Mouse (Mus musculus) midbrain, postnatal 0 days (tissue): ENCODE measurements around the gene Pagr1b. TPM values are rescaled to one million over a fixed set of nuclear protein-coding genes. Genes with fewer than 3 reads are reported as not detected.

ENCODE experiments used
- ATAC-seq: fragments of 200-750 bp; cut with Nextera tagmentation; 2 replicates; pipeline ENCODE4 v1.8.0; 2017; ENCODE audit warnings: moderate number of reproducible peaks, mild to moderate bottlenecking, moderate TSS enrichment, moderate library complexity; ENCODE audit not compliant: low FRiP score
- DNase-seq: peaks from one replicate; pipeline ENCODE4 v3.0.0-alpha.2; 2015; ENCODE audit warnings: low spot score
- H3K27ac ChIP-seq: fragments of 300-500 bp; sonication (generic); 2 replicates; pipeline ENCODE4 v1.5.1; 2014; ENCODE audit warnings: low read depth, mild to moderate bottlenecking, low read length, mixed read lengths
- H3K27me3 ChIP-seq: fragments of 300-500 bp; sonication (generic); 2 replicates; pipeline ENCODE4 v1.6.1; 2014; ENCODE audit warnings: low read length, control low read depth, mixed read lengths; ENCODE audit not compliant: insufficient read depth
- H3K36me3 ChIP-seq: fragments of 300-500 bp; sonication (generic); 2 replicates; pipeline ENCODE4 v1.6.1; 2014; ENCODE audit warnings: low read length, control low read depth, mixed read lengths; ENCODE audit not compliant: insufficient read depth
- H3K4me1 ChIP-seq: fragments of 300-500 bp; sonication (generic); 2 replicates; pipeline ENCODE4 v1.6.1; 2014; ENCODE audit warnings: mild to moderate bottlenecking, control low read depth, antibody characterized with exemption, low read length, mixed read lengths; ENCODE audit not compliant: insufficient read depth
- H3K4me2 ChIP-seq: fragments of 300-500 bp; sonication (generic); 2 replicates; pipeline ENCODE4 v1.6.1; 2014; ENCODE audit warnings: low read depth, mild to moderate bottlenecking, low read length, mixed read lengths; ENCODE audit not compliant: poor library complexity, severe bottlenecking
- H3K4me3 ChIP-seq: fragments of 300-500 bp; sonication (generic); 2 replicates; pipeline ENCODE4 v1.5.1; 2014; ENCODE audit warnings: low read depth, mild to moderate bottlenecking, low read length, moderate library complexity
- H3K9ac ChIP-seq: fragments of 300-500 bp; sonication (generic); replicated peaks from 2 replicates; pipeline ENCODE4 v1.6.1; 2014; ENCODE audit warnings: mild to moderate bottlenecking, low read length, moderate library complexity, mixed read lengths; ENCODE audit not compliant: poor library complexity, severe bottlenecking
- H3K9me3 ChIP-seq: fragments of 300-500 bp; sonication (generic); 2 replicates; pipeline ENCODE4 v1.6.1; 2016; ENCODE audit warnings: low read length, control low read depth
- CTCF ChIP-seq: IDR thresholded peaks from 2 replicates; pipeline ENCODE4 v1.5.1; 2016; ENCODE audit warnings: antibody characterized with exemption, mild to moderate bottlenecking
- WGBS: fragments of 180-500 bp; shearing (Covaris S2); extraction: QIAGEN DNeasy Blood & Tissue Kit; methylation state at CpG from one replicate; pipeline ENCODE4 v1.1.7; 2014; 5-methylcytosine and 5-hydroxymethylcytosine counted together
- polyA plus RNA-seq: library from polyadenylated mRNA; unstranded; fragments of >200 nt; fragmentation: Nextera tagmentation; extraction: Ambion mirVana; gene quantifications from 2 replicates; pipeline ENCODE4 v1.2.1, GENCODE M21; 2015
- total RNA-seq: library from RNA; depleted of rRNA; stranded (reverse); fragments of >200 nt; gene quantifications from 2 replicates; pipeline ENCODE4 v1.2.3, GENCODE M21; 2014

The Pagr1b gene
- total and polyA plus RNA-seq, 2 experiments from 2014 or later: 2.4 TPM; not detected in 1

DNA sequence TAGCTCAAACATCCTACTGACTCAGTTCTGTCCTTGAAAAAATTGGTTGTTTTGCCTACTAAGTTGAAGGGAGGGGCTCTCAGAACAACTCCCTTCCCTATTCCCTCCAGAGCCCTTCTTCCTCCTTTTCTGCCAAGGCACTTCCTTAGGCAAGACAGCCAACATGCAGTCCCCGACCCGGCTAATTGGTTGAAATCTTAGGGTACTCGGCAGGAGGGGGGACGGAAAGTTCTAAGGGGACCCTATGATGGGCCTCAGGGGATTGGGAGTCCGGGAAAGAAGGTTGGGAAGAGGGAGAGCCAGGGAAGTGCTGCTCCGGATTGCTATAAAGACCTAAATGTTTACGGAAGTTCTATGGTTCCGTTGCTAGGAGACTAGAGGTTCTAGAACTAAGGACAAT is 40.8 kb downstream of the Pagr1b start:
- H3K27me3 ChIP-seq: no peaks in the 10 kb centered on the region
- no peaks in the 10 kb centered on the region for H3K9me3 ChIP-seq
- H3K9ac ChIP-seq: no peak overlapping the region; the same call in 1 of the 2 replicates
- peaks cover 33% of the 10 kb centered on the region for H3K36me3 ChIP-seq
- ATAC-seq (no peak), DNase-seq (no peak)
- peak overlapping the region; percentile 100 for H3K4me3 ChIP-seq
- TF ChIP-seq CTCF: no peak
- H3K4me1 ChIP-seq: peaks cover 6% of the 10 kb centered on the region; the same call in 1 of the 2 replicates
- H3K27ac ChIP-seq: peak overlapping the region; percentile 93; the same call in 1 of the 2 replicates
- 10% methylated on average over 8 of the region's 8 CpGs for WGBS
- peak overlapping the region; percentile 90 for H3K4me2 ChIP-seq

DNA sequence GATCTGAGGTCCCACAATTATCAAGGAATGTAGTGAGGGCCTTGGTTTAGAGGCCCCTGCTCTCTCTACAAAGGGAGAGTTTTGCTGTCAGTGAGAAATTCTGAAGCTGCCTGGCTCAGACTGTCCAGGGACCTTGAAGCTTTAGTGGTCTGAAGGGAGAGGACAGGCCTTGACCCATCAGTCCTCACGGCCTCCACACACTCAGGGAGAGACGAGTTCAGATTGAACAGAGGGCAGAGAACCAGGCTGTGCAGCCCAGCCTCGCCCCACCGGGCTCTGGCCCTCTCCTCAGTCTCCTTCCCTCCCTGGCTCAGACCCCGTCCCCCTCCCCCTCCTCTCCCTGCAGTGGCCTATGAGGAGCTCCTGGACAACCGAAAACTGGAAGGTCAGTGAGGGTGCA is 48.9 kb downstream of the Pagr1b start:
- 63% methylated on average over 6 of the region's 6 CpGs for WGBS
- DNase-seq: no peak
- peaks cover 63% of the 10 kb centered on the region for H3K36me3 ChIP-seq

DNA sequence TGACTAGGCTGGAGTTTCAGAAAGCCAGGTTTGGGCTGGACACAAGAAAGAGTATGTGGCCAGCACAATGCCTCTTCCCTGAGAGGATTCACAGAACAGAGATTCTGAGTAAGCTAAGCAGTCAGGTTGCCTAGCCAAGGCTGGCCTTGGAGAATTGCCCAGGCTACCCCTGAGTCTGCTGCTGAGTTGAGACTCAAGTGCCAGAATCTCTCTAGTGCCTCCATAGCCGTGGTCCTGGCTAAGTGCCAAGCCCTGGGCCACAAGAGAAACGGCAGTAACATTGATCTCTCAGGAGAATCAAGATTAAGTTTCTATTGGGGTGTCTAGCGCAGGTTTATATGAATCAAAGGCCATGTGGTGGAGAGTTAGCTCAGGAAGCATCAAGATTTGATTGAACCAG is 50.7 kb downstream of the Pagr1b start:
- ATAC-seq: no peak
- Histone ChIP-seq H3K27ac (no peak overlapping the region), H3K36me3 (peaks cover 68% of the 10 kb centered on the region)

More for the DNA sequence above, 48.9 kb downstream of the Pagr1b start:
- no peaks in the 10 kb centered on the region for H3K4me1 ChIP-seq
- TF ChIP-seq CTCF: no peak
- H3K27me3 ChIP-seq: no peaks in the 10 kb centered on the region
- no peak overlapping the region for H3K27ac ChIP-seq
- no peak for ATAC-seq
- no peak overlapping the region for H3K9ac ChIP-seq
- H3K4me3 ChIP-seq: no peak overlapping the region
- no peak overlapping the region for H3K4me2 ChIP-seq
- H3K9me3 ChIP-seq: no peaks in the 10 kb centered on the region

DNA sequence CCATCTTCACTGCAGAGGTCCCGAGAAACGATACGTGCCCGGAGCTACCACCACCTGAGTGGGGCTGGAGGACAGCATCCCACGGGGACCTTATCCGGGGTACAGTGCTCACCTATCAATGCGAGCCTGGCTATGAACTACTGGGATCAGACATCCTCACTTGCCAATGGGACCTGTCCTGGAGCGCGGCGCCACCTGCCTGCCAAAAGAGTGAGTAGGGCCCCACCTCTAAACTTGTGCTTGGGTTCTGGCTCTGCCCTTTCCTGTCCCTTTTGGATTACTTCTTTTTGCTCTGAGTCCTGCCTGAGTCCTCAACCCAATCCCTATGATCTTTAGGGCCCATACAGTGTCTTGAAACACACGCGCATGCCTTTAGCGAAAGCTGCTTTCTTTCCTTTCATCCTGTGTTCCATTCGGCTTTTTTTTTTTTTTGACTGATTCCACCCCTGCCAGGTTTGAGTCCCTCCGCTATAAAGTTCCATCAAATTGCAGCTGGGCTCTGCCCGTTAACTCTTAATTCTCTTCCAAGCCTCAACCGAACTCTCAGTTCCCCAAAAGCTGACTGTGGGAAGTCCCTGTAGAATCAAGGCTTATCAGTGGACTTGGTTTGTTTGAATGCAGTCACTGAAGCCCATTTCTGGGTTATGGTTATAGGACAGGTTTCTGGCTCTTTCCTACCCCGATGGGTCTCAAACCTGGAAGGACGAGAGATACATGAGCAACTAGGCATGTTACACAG is 52.6 kb downstream of the Pagr1b start:
- 30% methylated on average over 19 of the region's 19 CpGs for WGBS
- ATAC-seq: no peak
- Histone ChIP-seq H3K27me3 (no peaks in the 10 kb centered on the region), H3K9ac (no peak overlapping the region), H3K9me3 (no peaks in the 10 kb centered on the region), H3K4me2 (no peak overlapping the region), H3K36me3 (peaks cover 62% of the 10 kb centered on the region), H3K27ac (no peak overlapping the region), H3K4me3 (no peak overlapping the region), H3K4me1 (no peaks in the 10 kb centered on the region)
- DNase-seq: no peak
- TF ChIP-seq CTCF: peak; percentile 63

More for the DNA sequence above, 50.7 kb downstream of the Pagr1b start:
- no peak for DNase-seq
- H3K9me3 ChIP-seq: no peaks in the 10 kb centered on the region
- H3K4me2 ChIP-seq: no peak overlapping the region
- H3K27me3 ChIP-seq: no peaks in the 10 kb centered on the region
- TF ChIP-seq CTCF: no peak
- 49% methylated on average over 3 of the region's 3 CpGs for WGBS
- H3K4me1 ChIP-seq: no peaks in the 10 kb centered on the region
- no peak overlapping the region for H3K9ac ChIP-seq
- no peak overlapping the region for H3K4me3 ChIP-seq

DNA sequence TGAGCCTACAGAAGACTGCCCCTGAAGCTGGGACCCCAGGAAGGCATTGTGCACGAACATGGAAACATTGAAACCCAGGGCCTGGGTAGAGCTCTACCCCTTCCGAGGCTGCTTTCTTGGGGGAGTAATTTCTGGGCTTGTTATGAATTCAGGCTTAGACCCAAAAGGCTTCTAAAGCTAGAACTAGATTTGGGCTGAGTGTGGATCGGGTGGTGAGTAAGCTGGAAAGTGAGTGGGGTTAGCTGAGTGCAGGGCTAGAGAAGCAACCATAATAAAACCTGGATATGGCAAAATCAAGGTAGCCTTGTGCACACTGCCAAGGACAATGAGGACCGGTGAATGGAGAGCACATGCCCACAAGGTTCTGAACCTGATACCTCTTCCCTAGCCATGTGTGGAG is 54.3 kb downstream of the Pagr1b start:
- Histone ChIP-seq H3K4me3 (no peak overlapping the region), H3K4me1 (no peaks in the 10 kb centered on the region), H3K4me2 (no peak overlapping the region), H3K36me3 (peaks cover 64% of the 10 kb centered on the region), H3K27me3 (no peaks in the 10 kb centered on the region), H3K27ac (no peak overlapping the region), H3K9me3 (no peaks in the 10 kb centered on the region), H3K9ac (no peak overlapping the region)
- ATAC-seq (no peak), DNase-seq (no peak)
- whole genome bisulfite sequencing: 90% methylated on average over 4 of the region's 4 CpGs
- TF ChIP-seq CTCF: no peak

DNA sequence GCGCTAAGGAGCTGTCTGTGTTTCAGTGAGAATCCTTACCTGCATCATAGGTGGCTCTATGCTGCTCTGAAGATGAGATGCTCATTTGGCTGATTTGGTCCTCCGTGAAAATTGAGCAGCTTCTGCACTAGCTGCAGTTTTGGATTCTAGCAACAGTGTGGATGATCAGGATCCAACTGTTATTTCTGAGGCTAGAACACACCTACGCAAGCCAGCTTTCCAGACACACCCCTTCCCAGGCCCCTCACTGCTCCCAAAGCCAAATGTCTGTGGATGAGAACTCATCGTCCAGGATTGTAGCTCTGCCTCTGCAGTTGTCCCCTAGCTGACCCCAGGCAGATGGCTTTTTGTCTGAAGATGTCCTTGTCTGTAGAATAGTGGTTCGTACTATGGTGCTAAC is 55.2 kb downstream of the Pagr1b start:
- Histone ChIP-seq H3K36me3 (peaks cover 60% of the 10 kb centered on the region), H3K4me2 (no peak overlapping the region), H3K4me1 (no peaks in the 10 kb centered on the region), H3K4me3 (no peak overlapping the region), H3K27me3 (no peaks in the 10 kb centered on the region), H3K9ac (no peak overlapping the region), H3K9me3 (no peaks in the 10 kb centered on the region), H3K27ac (no peak overlapping the region)
- WGBS: 87% methylated on average over 5 of the region's 5 CpGs
- DNase-seq: no peak
- no peak for TF ChIP-seq CTCF
- no peak for ATAC-seq
